Mouse (Mus musculus) testis, adult 2 months (tissue): ENCODE results near the gene Son.
"Not testable (repeated sequence)": the region's sequence is repeated elsewhere in the genome, so short reads cannot be mapped to it uniquely, and the experiment has no call there.

Experiments
- CTCF ChIP-seq: fragments of 200-500 bp; IDR thresholded peaks from 2 replicates; pipeline ENCODE4 v1.5.1; 2012; ENCODE audit warnings: low read depth, mild to moderate bottlenecking, inconsistent platforms, low read length, moderate library complexity; ENCODE audit not compliant: control insufficient read depth, insufficient read depth, insufficient replicate concordance
- POLR2A ChIP-seq: fragments of 200-500 bp; IDR thresholded peaks from 2 replicates; pipeline ENCODE4 v1.6.1; 2012; ENCODE audit warnings: low read depth, mild to moderate bottlenecking, inconsistent platforms, low read length, moderate library complexity; ENCODE audit not compliant: control insufficient read depth

DNA sequence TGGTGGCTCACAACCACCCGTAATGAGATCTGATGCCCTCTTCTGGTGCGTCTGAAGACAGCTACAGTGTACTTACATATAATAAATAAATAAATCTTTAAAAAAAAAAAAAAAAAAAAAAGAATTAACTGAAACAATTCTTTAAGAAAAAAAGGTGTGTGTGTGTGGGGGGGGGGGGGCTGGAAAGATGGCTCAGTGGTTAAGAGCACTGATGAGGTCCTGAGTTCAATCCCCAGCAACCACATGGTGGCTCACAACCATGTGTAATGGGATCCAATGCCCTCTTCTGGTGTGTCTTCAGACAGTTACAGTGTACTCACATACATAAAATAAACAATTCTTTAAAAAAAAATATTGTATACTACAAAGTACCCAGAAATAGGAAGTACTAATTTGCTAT is 1.9 kb upstream of the Son start:
- not testable (repeated sequence) for TF ChIP-seq CTCF, POLR2A
